Mouse (Mus musculus) bone marrow macrophage, adult 2 months (primary cell): ENCODE data around the gene Chmp5.

Experiments
- CTCF ChIP-seq: IDR thresholded peaks from 2 replicates; pipeline ENCODE4 v1.5.1; 2012; ENCODE audit warnings: low read depth, mild to moderate bottlenecking, low read length, moderate library complexity
- POLR2A ChIP-seq: IDR thresholded peaks from 2 replicates; pipeline ENCODE4 v1.6.1; 2012; ENCODE audit warnings: mild to moderate bottlenecking, low read depth, low read length, borderline replicate concordance

- TF ChIP-seq POLR2A = no peak
- no peak for TF ChIP-seq CTCF
These were observed 35.5 kb downstream of the Chmp5 start for GRCm38 (mm10) chr4:40983686-40984085.
